Mouse (Mus musculus) ES-E14 (cell line): ENCODE data around the gene Cfap298. TPM values are rescaled to one million over a fixed set of nuclear protein-coding genes. Genes with fewer than 3 reads are reported as not detected.

Experiments
- DNase-seq: peaks from one replicate; pipeline ENCODE4 v3.0.0-alpha.2; 2013; ENCODE audit warnings: low read depth, low spot score
- H3K27ac ChIP-seq: 2 replicates; pipeline ENCODE4 v1.5.1; 2012; ENCODE audit warnings: low read depth, mild to moderate bottlenecking, low read length, moderate library complexity, mixed read lengths; ENCODE audit not compliant: poor library complexity, insufficient read depth, severe bottlenecking
- H3K36me3 ChIP-seq: 2 replicates; pipeline ENCODE4 v1.6.1; 2012; ENCODE audit warnings: mild to moderate bottlenecking, low read length, moderate library complexity, mixed read lengths; ENCODE audit not compliant: control insufficient read depth, poor library complexity, insufficient read depth, severe bottlenecking
- H3K4me1 ChIP-seq, 2 experiments: fragments of 150-350 bp in 1 of 2; sonication (generic) in 1 of 2; 2 replicates each; pipeline ENCODE4 v1.6.1; 2012; ENCODE audit warnings: low read length in 2 of 2, mild to moderate bottlenecking in 1 of 2, mixed read lengths in 1 of 2; ENCODE audit not compliant: control insufficient read depth in 2 of 2, insufficient read depth in 2 of 2, poor library complexity in 1 of 2
- H3K4me3 ChIP-seq, 2 experiments: fragments of 150-350 bp in 1 of 2; sonication (generic) in 1 of 2; 2 replicates each; pipeline ENCODE4 v1.5.1; 2012; ENCODE audit warnings: low read length in 2 of 2, low read depth in 1 of 2, mild to moderate bottlenecking in 1 of 2, mixed read lengths in 1 of 2; ENCODE audit not compliant: insufficient read depth in 1 of 2, poor library complexity in 1 of 2, severe bottlenecking in 1 of 2
- H3K9ac ChIP-seq: 2 replicates; pipeline ENCODE4 v1.6.1; 2012; ENCODE audit warnings: low read depth, mild to moderate bottlenecking, low read length, mixed read lengths; ENCODE audit not compliant: poor library complexity, insufficient read depth, severe bottlenecking
- H3K9me3 ChIP-seq: fragments of 150-350 bp; sonication (generic); 2 replicates; pipeline ENCODE4 v1.6.1; 2012; ENCODE audit warnings: low read depth, mild to moderate bottlenecking, low read length; ENCODE audit not compliant: control insufficient read depth, insufficient read depth
- CHD2 ChIP-seq: IDR thresholded peaks from 2 replicates; pipeline ENCODE4 v1.6.1; 2014; ENCODE audit warnings: mild to moderate bottlenecking, low read depth, low read length, inconsistent platforms
- HCFC1 ChIP-seq: IDR thresholded peaks from 2 replicates; pipeline ENCODE4 v1.6.1; 2012; ENCODE audit warnings: low read length, inconsistent platforms, borderline replicate concordance; ENCODE audit not compliant: insufficient read depth
- MAFK ChIP-seq: IDR thresholded peaks from 2 replicates; pipeline ENCODE4 v1.6.1; 2014; ENCODE audit warnings: mild to moderate bottlenecking, low read depth, low read length, inconsistent platforms; ENCODE audit not compliant: insufficient read depth
- ZC3H11A ChIP-seq: IDR thresholded peaks from 2 replicates; pipeline ENCODE4 v1.6.1; 2012; ENCODE audit warnings: low read depth, mild to moderate bottlenecking, inconsistent platforms, low read length, borderline replicate concordance
- ZNF384 ChIP-seq: IDR thresholded peaks from 2 replicates; pipeline ENCODE4 v1.6.1; 2012; ENCODE audit warnings: low read depth, low read length, inconsistent platforms
- in situ Hi-C, 2 experiments: fragments of 600-800 bp; cut with MboI; formaldehyde crosslinking; loops; one replicate each; pipeline ENCODE4 v1.15.1; 2025; ENCODE audit warnings: low sequenced_read_pairs in 2 of 2, inconsistent platforms in 1 of 2; ENCODE audit not compliant: unreplicated experiment in 2 of 2
- total RNA-seq: library from RNA; depleted of rRNA; stranded (reverse); fragments of 300-350 nt; gene quantifications from 2 replicates; pipeline ENCODE4 v1.2.3, GENCODE M21; 2012

Gene Cfap298
- total RNA-seq, 1 experiment = 26.1 TPM

DNA sequence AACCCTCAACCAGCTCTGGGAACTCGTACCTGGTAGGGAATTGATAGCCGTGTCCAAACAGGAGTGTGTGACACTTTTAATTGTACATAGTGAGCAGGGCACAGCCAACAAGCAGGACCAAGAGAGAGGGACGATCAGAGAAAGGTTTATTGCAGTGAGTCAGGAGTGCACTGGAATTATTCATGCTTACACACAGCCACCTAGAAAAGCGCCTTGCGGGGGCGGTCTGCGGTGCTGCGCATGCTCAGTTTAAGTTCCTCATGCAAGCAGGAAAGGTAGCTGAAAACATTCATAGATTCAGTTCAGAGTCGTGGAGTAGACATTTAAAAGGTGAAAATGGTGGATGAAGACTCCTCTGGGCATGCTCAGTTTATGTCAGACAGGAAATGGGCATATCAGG is 44.2 kb downstream of the Cfap298 start:
- no peaks in the 10 kb centered on the region for H3K4me1 ChIP-seq
- DNase-seq = no peak
- no peak for TF ChIP-seq ZC3H11A
- TF ChIP-seq ZNF384 = no peak
- TF ChIP-seq MAFK = no peak
- no peak for TF ChIP-seq HCFC1
- no peak for TF ChIP-seq CHD2
- no peak overlapping the region for H3K27ac ChIP-seq
- H3K9ac ChIP-seq = no peak overlapping the region
- H3K9me3 ChIP-seq = no peaks in the 10 kb centered on the region
- in situ Hi-C loops = no loop called here
- no peak overlapping the region for H3K4me3 ChIP-seq
- H3K36me3 ChIP-seq = no peaks in the 10 kb centered on the region

DNA sequence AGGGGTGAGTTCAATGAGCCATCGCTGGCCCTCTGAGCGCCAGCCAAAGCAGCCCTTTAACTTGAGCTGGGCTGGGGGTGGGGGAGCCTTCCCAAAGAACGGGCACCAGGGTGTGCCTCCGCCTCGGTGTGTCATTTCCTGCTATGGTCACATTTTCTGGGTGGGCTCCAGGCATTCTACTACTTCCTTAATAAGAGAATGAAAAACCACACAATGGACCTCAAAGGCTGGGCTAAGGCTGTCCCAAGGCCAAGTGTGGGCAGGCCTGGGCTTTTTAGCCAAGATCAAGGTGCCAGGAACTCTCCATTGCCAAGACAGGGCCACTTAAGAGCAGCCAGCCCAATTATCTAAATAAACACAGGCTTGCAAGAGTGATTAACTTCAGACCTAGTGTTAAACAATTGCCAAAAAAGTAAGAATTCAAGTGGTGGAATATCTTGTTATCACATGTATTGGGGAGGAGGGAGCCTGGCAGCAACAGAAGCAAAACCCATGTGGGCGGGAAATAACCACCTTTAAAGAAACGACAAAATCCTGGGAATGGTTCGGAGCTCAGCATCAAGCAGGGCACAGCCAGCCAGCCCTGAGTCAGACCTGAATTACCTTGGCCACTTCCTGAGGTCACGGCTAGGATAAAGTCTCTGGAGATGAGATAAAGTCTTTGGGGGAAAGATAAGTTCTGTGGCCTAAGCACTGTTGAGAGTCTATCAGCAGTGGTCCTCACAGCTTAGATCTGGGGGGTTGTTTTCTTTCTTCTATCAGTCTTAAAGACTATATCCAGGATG is 48.9 kb downstream of the Cfap298 start:
- no peak for TF ChIP-seq ZNF384
- no peak for TF ChIP-seq CHD2
- TF ChIP-seq MAFK = no peak
- no peak for TF ChIP-seq ZC3H11A
- no peak for TF ChIP-seq HCFC1
- H3K9me3 ChIP-seq = no peaks in the 10 kb centered on the region
- no peak overlapping the region for H3K27ac ChIP-seq
- no peak overlapping the region for H3K4me3 ChIP-seq
- in situ Hi-C loops = no loop called here
- H3K4me1 ChIP-seq = no peaks in the 10 kb centered on the region
- no peak overlapping the region for H3K9ac ChIP-seq
- DNase-seq = no peak
- no peaks in the 10 kb centered on the region for H3K36me3 ChIP-seq

DNA sequence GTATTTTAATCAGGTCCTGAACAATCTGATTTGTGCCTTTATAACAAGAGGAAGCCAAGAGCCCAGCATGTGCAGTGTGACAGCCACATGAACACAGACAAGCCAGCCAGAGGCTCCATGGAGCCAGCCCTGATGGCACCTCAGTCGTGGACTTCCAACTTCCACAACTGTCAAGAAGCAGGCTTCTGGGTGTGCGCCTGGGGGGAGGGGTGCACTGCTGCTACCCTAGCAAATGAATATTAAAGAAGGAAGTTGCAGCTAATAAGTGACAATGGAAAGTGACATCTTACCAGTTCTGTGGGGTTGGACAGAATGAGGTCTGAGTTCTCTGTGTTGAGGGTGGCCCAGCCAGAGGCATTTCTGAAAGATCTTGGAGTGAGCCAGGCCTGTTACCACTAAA is 49.6 kb downstream of the Cfap298 start:
- Histone ChIP-seq H3K4me1 (no peaks in the 10 kb centered on the region), H3K27ac (no peak overlapping the region), H3K36me3 (no peaks in the 10 kb centered on the region), H3K9ac (no peak overlapping the region), H3K4me3 (no peak overlapping the region), H3K9me3 (no peaks in the 10 kb centered on the region)
- no peak for TF ChIP-seq MAFK
- no peak for TF ChIP-seq CHD2
- DNase-seq = no peak
- in situ Hi-C loops = no loop called here

DNA sequence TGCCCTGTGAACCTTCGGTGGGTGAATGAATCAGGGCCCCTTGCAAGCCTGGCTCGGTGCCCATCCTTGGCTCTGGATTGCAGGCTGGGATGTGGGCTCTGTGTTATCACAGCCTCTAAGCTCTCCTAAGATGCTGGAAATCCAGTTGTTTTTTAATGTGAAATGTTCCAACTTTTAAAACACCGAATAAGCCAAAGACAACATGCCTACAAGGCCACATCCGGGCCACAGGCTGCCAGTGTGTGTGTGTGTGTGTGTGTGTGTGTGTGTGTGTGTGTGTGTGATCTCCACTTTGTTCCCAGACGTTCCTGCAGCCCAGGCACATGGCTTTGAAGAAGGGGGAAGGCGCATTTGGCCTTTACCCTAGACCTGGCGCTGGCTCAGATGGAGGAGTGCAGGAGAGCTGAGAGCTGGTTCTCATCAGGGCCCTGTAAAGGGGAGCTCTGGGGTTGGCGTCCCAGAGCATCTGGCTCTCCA is 52.4 kb downstream of the Cfap298 start:
- no peak for DNase-seq
- Histone ChIP-seq H3K4me1 (peaks cover 0 to 2% of the 10 kb centered on the region in 2 experiments; a peak in 1 of 4 replicates), H3K9me3 (no peaks in the 10 kb centered on the region), H3K9ac (no peak overlapping the region), H3K36me3 (no peaks in the 10 kb centered on the region), H3K4me3 (no peak overlapping the region), H3K27ac (no peak overlapping the region)
- in situ Hi-C loops = no loop called here
- TF ChIP-seq ZNF384 (no peak), ZC3H11A (no peak), MAFK (no peak), HCFC1 (no peak), CHD2 (no peak)
